Mouse (Mus musculus) limb, embryonic 13.5 days (tissue): ENCODE results near the gene Bloc1s5. TPM values are rescaled to one million over a fixed set of nuclear protein-coding genes. Genes with fewer than 3 reads are reported as not detected.
A peak's percentile ranks its signal among the peaks of the same experiment; 100 is the strongest.
"Not testable (repeated sequence)": the region's sequence is repeated elsewhere in the genome, so short reads cannot be mapped to it uniquely, and the experiment has no call there.

Experiments used
- ATAC-seq: fragments of 200-750 bp; cut with Nextera tagmentation; 2 replicates; pipeline ENCODE4 v1.8.0; 2017; ENCODE audit warnings: low read depth, moderate number of reproducible peaks, moderate TSS enrichment; ENCODE audit not compliant: low FRiP score
- H3K27ac ChIP-seq: fragments of 300-500 bp; sonication (generic); 2 replicates; pipeline ENCODE4 v1.5.1; 2015; ENCODE audit warnings: inconsistent platforms, mild to moderate bottlenecking, moderate library complexity
- H3K27me3 ChIP-seq: fragments of 300-500 bp; sonication (generic); 2 replicates; pipeline ENCODE4 v1.6.1; 2015; ENCODE audit warnings: mild to moderate bottlenecking, inconsistent platforms
- H3K36me3 ChIP-seq: fragments of 300-500 bp; sonication (generic); 2 replicates; pipeline ENCODE4 v1.6.1; 2015; ENCODE audit warnings: inconsistent platforms, mild to moderate bottlenecking, moderate library complexity
- H3K4me1 ChIP-seq: fragments of 300-500 bp; sonication (generic); 2 replicates; pipeline ENCODE4 v1.6.1; 2015; ENCODE audit warnings: inconsistent platforms
- H3K4me2 ChIP-seq: fragments of 300-500 bp; sonication (generic); replicated peaks from 2 replicates; pipeline ENCODE4 v1.6.1; 2015; ENCODE audit warnings: inconsistent platforms, mild to moderate bottlenecking, moderate library complexity
- H3K4me3 ChIP-seq: fragments of 300-500 bp; sonication (generic); 2 replicates; pipeline ENCODE4 v1.5.1; 2015; ENCODE audit warnings: moderate library complexity, mild to moderate bottlenecking, inconsistent platforms
- H3K9ac ChIP-seq: fragments of 300-500 bp; sonication (generic); 2 replicates; pipeline ENCODE4 v1.6.1; 2015; ENCODE audit warnings: mild to moderate bottlenecking, inconsistent platforms
- H3K9me3 ChIP-seq: fragments of 300-500 bp; sonication (generic); 2 replicates; pipeline ENCODE4 v1.6.1; 2016; ENCODE audit warnings: inconsistent platforms
- WGBS: fragments of 180-500 bp; shearing (Covaris S2); methylation state at CpG from one replicate; pipeline ENCODE4 v1.1.7; 2015; 5-methylcytosine and 5-hydroxymethylcytosine counted together
- polyA plus RNA-seq: library from polyadenylated mRNA; unstranded; fragments of >200 nt; fragmentation: Nextera tagmentation; extraction: Ambion mirVana; gene quantifications from 2 replicates; pipeline ENCODE4 v1.2.1, GENCODE M21; 2015

Gene Bloc1s5
- 22.8 and 23.1 TPM in 2 replicates for polyA plus RNA-seq

DNA sequence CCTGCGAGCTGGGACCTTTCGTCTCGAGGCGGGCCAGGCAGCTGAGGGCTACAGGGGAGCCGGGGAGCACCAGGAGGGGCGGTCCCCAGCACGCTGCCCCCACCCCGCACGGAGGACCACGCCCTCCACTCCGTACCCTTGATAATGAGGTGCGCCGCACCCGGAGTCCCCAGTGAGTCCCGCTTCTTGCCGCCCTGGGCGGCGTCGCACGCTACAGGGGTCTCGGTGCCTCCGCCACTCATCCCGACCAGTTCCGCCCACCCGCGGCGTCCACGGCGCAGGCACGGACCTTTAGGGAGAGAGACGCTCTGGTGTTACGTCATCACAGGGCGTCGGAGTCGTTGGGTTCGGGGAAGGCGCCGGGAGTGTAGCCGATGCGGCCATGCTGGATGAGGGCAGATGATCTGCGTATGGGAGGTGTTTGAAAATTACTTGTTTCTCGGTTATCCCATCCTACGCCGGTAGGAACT, at the start of gene Bloc1s5:
Bloc1s5 (minus strand) TSS at position 310 of the 470 bp plus-strand sequence.
- 0% methylated on average over 44 of the region's 44 CpGs for WGBS

GRCm38 (mm10) chr13:38672336-38672735, 37.4 kb upstream of the Bloc1s5 start:
- H3K36me3 ChIP-seq: no peaks in the 10 kb centered on the region
- no peak overlapping the region for H3K9ac ChIP-seq
- H3K4me2 ChIP-seq: no peak overlapping the region
- ATAC-seq: no peak
- H3K27ac ChIP-seq: no peak overlapping the region
- no peak overlapping the region for H3K4me3 ChIP-seq
- H3K4me1 ChIP-seq: no peaks in the 10 kb centered on the region
- no peaks in the 10 kb centered on the region for H3K27me3 ChIP-seq
- 76% methylated on average over 9 of the region's 9 CpGs for WGBS
- H3K9me3 ChIP-seq: no peaks in the 10 kb centered on the region

More for the DNA sequence above, at the start of gene Bloc1s5:
- Histone ChIP-seq H3K27me3 (no peaks in the 10 kb centered on the region), H3K9ac (peak within 1 kb of the TSS; percentile 76), H3K4me2 (peak within 1 kb of the TSS; percentile 71), H3K9me3 (no peaks in the 10 kb centered on the region), H3K36me3 (peaks cover 6% of the 10 kb centered on the region), H3K4me1 (peaks cover 6% of the 10 kb centered on the region; the same call in 1 of the 2 replicates), H3K27ac (no peak within 1 kb of the TSS; the same call in 1 of the 2 replicates), H3K4me3 (peak within 1 kb of the TSS; percentile 69)
- ATAC-seq: peak; percentile 97

DNA sequence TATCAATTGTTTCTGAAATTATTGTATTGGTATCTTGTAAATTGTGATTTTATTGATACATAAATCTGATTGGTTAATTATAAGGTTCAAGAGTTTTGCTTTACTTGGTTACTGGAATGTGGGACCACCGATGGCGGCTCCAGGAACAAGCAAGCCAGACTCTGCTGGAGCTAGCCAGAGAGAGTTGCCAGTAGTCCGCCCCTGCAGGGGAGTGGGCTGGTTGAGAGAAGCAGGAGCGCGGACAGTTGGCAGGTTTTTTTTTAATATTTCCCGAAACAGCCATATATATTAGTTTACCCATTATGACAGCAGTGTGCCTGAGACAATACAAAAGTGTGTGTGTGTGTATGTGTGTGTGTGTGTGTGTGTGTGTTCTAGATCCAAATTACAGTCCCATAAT, 36.5 kb upstream of the Bloc1s5 start:
- H3K4me1 ChIP-seq, H3K36me3 ChIP-seq, H3K27ac ChIP-seq, H3K9ac ChIP-seq, H3K4me2 ChIP-seq, H3K9me3 ChIP-seq, ATAC-seq, H3K27me3 ChIP-seq, H3K4me3 ChIP-seq: not testable (repeated sequence)
- WGBS: 74% methylated on average over 6 of the region's 6 CpGs

DNA sequence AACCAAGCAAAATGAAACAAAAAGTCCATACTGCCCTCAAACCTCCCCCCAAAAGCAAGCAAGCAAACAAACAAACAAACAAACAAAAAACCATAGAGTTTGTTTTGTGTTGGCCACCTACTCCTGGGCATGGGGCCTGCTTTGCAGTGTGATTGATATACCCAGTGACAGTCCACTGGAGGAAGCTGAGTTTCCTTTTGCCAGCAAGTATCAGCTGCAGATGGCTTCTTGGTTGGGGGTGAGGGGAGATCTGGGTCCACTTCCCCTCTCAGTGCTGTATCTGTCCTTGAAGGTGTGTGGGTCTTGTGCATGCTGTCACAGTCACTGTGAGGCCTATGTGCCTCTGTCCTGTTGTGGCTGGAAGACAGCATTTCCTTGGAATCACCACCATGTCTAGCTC, 35.1 kb upstream of the Bloc1s5 start:
- H3K36me3 ChIP-seq: no peaks in the 10 kb centered on the region
- H3K9ac ChIP-seq: no peak overlapping the region
- no peaks in the 10 kb centered on the region for H3K27me3 ChIP-seq
- no peak overlapping the region for H3K27ac ChIP-seq
- H3K4me2 ChIP-seq: no peak overlapping the region
- ATAC-seq: no peak
- H3K9me3 ChIP-seq: no peaks in the 10 kb centered on the region
- no peak overlapping the region for H3K4me3 ChIP-seq
- no peaks in the 10 kb centered on the region for H3K4me1 ChIP-seq

DNA sequence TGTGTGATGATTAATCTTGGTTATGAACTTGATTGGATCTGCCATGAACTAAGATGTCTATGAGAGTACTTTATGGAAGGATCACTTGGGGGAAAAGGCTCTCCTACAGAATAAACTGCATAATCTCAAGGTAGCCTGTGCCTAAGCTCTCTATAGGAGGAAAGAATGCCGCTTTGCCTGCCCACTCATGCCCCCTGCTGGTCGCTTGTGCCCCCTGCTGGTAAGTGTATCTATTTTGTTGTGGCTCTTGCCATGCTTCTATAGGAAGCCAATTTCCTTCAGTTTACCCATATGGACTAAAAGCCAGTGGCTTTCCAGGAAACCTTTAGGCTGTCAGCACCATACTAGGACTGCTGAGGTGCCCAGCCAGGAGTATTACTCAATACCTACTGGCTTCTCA, 33.6 kb upstream of the Bloc1s5 start:
- WGBS: 38% methylated on average over 2 of the region's 2 CpGs
- no peak for ATAC-seq

DNA sequence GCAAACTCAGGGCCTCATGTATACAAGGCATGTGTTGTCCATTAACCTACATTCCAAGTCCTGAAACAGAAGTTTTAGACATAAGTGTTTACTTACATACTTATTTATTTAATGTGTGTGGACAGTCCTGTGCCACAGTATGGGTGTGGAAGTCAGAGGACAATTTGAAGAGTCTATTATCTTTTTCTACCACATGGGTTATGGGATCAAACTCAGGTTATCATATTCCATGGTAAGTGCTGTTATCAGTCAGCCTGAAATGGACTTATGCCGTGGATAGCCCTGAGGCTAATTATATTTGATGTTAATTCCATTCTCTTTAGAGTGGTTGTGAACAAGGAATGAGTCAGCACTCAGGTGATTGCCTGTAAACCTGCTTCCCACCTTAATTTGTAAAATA, 29.8 kb upstream of the Bloc1s5 start:
- Histone ChIP-seq H3K4me1 (no peaks in the 10 kb centered on the region), H3K9ac (no peak overlapping the region), H3K36me3 (no peaks in the 10 kb centered on the region), H3K27ac (no peak overlapping the region), H3K4me2 (no peak overlapping the region), H3K9me3 (no peaks in the 10 kb centered on the region), H3K27me3 (no peaks in the 10 kb centered on the region), H3K4me3 (no peak overlapping the region)
- WGBS: 53% methylated on average over 1 of the region's 1 CpGs
- ATAC-seq: no peak

More for the DNA sequence above, 33.6 kb upstream of the Bloc1s5 start:
- Histone ChIP-seq H3K9ac (no peak overlapping the region), H3K9me3 (no peaks in the 10 kb centered on the region), H3K4me3 (no peak overlapping the region), H3K27me3 (no peaks in the 10 kb centered on the region), H3K4me1 (no peaks in the 10 kb centered on the region), H3K4me2 (no peak overlapping the region), H3K27ac (no peak overlapping the region), H3K36me3 (no peaks in the 10 kb centered on the region)

- Histone ChIP-seq H3K27ac (no peak overlapping the region), H3K4me3 (no peak overlapping the region), H3K9ac (no peak overlapping the region), H3K27me3 (no peaks in the 10 kb centered on the region), H3K36me3 (peaks cover 18% of the 10 kb centered on the region), H3K9me3 (no peaks in the 10 kb centered on the region), H3K4me1 (peaks cover 9% of the 10 kb centered on the region), H3K4me2 (no peak overlapping the region)
- WGBS: 86% methylated on average over 12 of the region's 12 CpGs
- no peak for ATAC-seq
These were observed 24.7 kb upstream of the Bloc1s5 start for GRCm38 (mm10) chr13:38659524-38660136.

DNA sequence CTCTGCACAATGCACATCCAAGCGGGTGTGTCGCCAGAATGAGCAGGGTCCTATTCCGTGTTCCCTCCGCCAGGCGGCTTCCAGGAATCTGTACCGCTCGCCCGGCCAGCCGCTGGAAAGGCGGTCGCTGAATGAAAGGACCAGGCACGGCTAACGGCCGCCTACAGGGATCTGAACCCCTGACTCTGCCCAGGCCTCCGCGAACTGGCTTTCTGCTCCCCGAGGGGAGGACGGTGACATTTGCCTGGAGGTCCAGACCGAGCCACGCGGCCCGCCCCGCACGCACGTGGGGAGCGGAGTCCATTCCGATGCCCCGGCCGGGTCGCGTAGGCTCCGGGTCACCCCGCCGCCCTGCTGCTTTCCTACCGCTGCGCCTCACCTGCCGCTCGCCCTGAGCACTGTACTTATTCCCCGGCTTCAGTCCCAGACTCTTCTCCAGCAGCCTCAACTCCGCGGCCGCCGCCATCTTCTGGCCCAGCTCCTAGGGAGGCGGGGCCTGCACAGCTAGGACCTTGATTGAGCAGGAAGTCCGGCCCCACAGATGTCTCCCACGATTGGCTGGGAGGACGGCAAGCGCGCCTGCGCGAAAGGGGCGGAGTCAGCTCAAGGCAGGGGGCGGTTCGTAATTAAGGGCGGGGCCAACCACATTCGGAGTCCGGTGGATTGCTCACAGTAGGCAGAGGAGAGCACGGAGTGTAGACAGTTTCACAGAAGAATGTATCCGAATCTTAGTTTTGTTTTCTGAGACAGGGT, 23.8 kb upstream of the Bloc1s5 start, which contains the start of gene Eef1e1:
Eef1e1 (minus strand) TSS at position 531 of the 753 bp plus-strand sequence.
- ATAC-seq: peak; percentile 99
- Histone ChIP-seq H3K4me1 (peaks cover 9% of the 10 kb centered on the region), H3K36me3 (peaks cover 27% of the 10 kb centered on the region), H3K4me2 (peak within 1 kb of the TSS; percentile 72), H3K4me3 (peak within 1 kb of the TSS; percentile 87), H3K27ac (peak within 1 kb of the TSS; percentile 80), H3K9ac (peak within 1 kb of the TSS; percentile 87), H3K27me3 (no peaks in the 10 kb centered on the region), H3K9me3 (no peaks in the 10 kb centered on the region)
- under 1% methylated on average over 59 of the region's 59 CpGs for WGBS

- Histone ChIP-seq H3K36me3 (peaks cover 36% of the 10 kb centered on the region), H3K4me2 (peak overlapping the region; percentile 72), H3K9me3 (no peaks in the 10 kb centered on the region), H3K4me1 (peaks cover 9% of the 10 kb centered on the region), H3K9ac (peak overlapping the region; percentile 87), H3K4me3 (peak overlapping the region; percentile 87), H3K27me3 (no peaks in the 10 kb centered on the region), H3K27ac (no peak overlapping the region)
- ATAC-seq: no peak
- WGBS: 23% methylated on average over 4 of the region's 4 CpGs
These were observed 23.0 kb upstream of the Bloc1s5 start for GRCm38 (mm10) chr13:38657865-38658264.

- no peak for ATAC-seq
- Histone ChIP-seq H3K4me1 (no peaks in the 10 kb centered on the region), H3K9ac (no peak overlapping the region), H3K4me2 (no peak overlapping the region), H3K4me3 (no peak overlapping the region), H3K27me3 (no peaks in the 10 kb centered on the region), H3K27ac (no peak overlapping the region), H3K36me3 (peaks cover 90% of the 10 kb centered on the region), H3K9me3 (no peaks in the 10 kb centered on the region)
- WGBS: 96% methylated on average over 4 of the region's 4 CpGs
These were observed 15.4 kb upstream of the Bloc1s5 start for GRCm38 (mm10) chr13:38650292-38650691.

DNA sequence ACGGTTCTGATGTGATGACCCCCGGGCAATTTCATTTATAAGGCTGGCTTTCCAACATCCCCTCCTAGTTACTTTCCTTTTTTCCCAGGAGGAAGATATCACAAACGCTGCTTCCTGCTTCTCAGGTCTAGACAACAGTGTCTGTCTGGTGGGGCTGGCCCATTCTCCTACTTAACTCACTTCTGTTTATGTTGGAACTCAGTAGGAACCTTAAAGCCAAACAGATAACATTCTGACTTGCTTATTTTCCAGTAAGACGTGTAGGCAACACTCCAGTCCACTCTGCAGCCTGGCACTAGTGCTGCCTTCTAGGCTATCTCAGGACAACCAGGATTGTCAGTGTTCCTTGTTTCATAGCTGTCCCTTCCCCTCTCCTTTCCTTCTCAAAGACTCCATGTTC, 14.2 kb upstream of the Bloc1s5 start:
- WGBS: 90% methylated on average over 4 of the region's 4 CpGs
- Histone ChIP-seq H3K4me2 (no peak overlapping the region), H3K9ac (no peak overlapping the region), H3K9me3 (no peaks in the 10 kb centered on the region), H3K36me3 (peaks cover 90% of the 10 kb centered on the region), H3K27me3 (no peaks in the 10 kb centered on the region), H3K4me3 (no peak overlapping the region), H3K27ac (no peak overlapping the region), H3K4me1 (no peaks in the 10 kb centered on the region)
- ATAC-seq: no peak

GRCm38 (mm10) chr13:38641414-38641813, 6.5 kb upstream of the Bloc1s5 start:
- Histone ChIP-seq H3K27ac (no peak overlapping the region), H3K4me2 (no peak overlapping the region), H3K4me1 (no peaks in the 10 kb centered on the region), H3K9me3 (peaks cover 4% of the 10 kb centered on the region; the same call in 1 of the 2 replicates), H3K27me3 (no peaks in the 10 kb centered on the region), H3K36me3 (peaks cover 27% of the 10 kb centered on the region), H3K4me3 (no peak overlapping the region), H3K9ac (no peak overlapping the region)
- 64% methylated on average over 5 of the region's 5 CpGs for whole genome bisulfite sequencing
- ATAC-seq: no peak
